Mouse (Mus musculus) testis, adult 2 months (tissue): ENCODE data around the gene Hba-a2.

Source experiments
- CTCF ChIP-seq: fragments of 200-500 bp; IDR thresholded peaks from 2 replicates; pipeline ENCODE4 v1.5.1; 2012; ENCODE audit warnings: low read depth, mild to moderate bottlenecking, inconsistent platforms, low read length, moderate library complexity; ENCODE audit not compliant: control insufficient read depth, insufficient read depth, insufficient replicate concordance
- POLR2A ChIP-seq: fragments of 200-500 bp; IDR thresholded peaks from 2 replicates; pipeline ENCODE4 v1.6.1; 2012; ENCODE audit warnings: low read depth, mild to moderate bottlenecking, inconsistent platforms, low read length, moderate library complexity; ENCODE audit not compliant: control insufficient read depth

- TF ChIP-seq POLR2A (no peak), CTCF (no peak)
Observed at GRCm38 (mm10) chr11:32256146-32256545, 40.1 kb upstream of the Hba-a2 start.
